Mouse (Mus musculus) stomach, postnatal 0 days (tissue): Measurements from ENCODE around the gene Tmem245.

Source experiments
- CTCF ChIP-seq: IDR thresholded peaks from 2 replicates; pipeline ENCODE4 v1.5.1; 2016; ENCODE audit warnings: antibody characterized with exemption, low read depth, mild to moderate bottlenecking, moderate library complexity
- EP300 ChIP-seq: optimal IDR thresholded peaks from 2 replicates; pipeline ENCODE3; 2016; ENCODE audit warnings: antibody characterized with exemption

- TF ChIP-seq CTCF = no peak
- no peak for TF ChIP-seq EP300
Observed at GRCm38 (mm10) chr4:56886286-56886979, 60.8 kb downstream of the Tmem245 start.
